15 mouse cellular contexts compared by ENCODE assay signal in the genomic region with DNA sequence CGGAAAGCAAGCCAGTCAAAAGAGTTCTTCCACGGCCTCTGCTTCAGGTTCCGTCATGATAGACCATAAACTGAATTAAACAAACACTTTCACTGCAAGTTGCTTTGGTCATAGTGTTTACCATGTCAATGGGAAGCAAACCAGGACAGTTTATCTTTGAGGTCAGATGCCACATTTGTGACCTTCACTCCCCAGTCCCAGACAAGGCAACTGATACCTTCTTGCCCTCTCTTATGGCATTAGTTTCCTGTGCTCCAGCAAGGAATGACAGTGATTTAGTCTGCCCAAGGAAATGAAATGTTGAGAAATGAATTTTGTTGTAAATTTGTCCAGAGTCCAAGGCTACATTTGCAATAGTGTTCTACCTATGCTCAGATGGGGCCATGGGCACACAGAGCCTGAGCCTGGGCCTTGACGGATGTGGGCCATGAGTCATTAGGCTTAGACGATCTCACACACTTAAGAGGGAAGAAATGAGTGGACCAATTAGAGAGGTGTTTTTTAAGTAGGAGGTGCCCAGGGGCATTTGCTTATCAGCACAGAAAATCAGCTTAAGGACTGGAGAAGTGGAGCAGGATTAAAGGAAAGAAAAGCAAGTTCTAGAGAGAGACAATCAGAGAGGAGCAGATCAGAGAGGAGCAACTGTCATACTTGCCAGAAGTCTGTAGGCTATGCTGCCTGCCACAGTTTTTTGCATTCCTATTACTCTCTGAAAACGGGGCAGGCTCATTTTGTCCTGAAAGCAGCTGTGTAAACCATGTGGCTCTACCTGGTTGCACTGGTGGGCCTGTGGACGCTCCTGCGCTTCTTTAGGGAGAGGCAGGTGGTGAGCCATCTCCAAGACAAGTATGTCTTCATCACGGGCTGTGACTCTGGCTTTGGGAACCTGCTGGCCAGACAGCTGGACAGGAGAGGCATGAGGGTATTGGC. TPM values are rescaled to one million over a fixed set of nuclear protein-coding genes. Genes with fewer than 3 reads are reported as not detected.
DNase-seq lines count a peak whose midpoint lies in the region; ATAC-seq and TF ChIP-seq lines count a peak whose summit lies in the region.
"Had no signal": no experiment of that assay in that cellular context is flagged by ENCODE, and none has a peak within 500 bp of the region (broad histone marks: within the 10 kb centered on the region; RNA-seq: fewer than 3 reads in every experiment).

A gene (plus strand): TSS at position 541 of the 930 bp plus-strand sequence.
A gene (plus strand): TSS at position 607 of the 930 bp plus-strand sequence.

- 57% methylated on average over 8 of the region's 9 CpGs for WGBS in intestine, postnatal 0 days
- WGBS in intestine, embryonic 15.5 days, result 60% methylated on average over 9 of the region's 9 CpGs
- 55% methylated on average over 9 of the region's 9 CpGs for WGBS in lung, postnatal 0 days
- WGBS in small intestine, adult 2 months, result 49% methylated on average over 9 of the region's 9 CpGs

- DNase-seq in lung, postnatal 0 days (ENCODE audit: low spot score), result peak; percentile 70
- no peak for DNase-seq in lung, postnatal 10 days
- DNase-seq in fat pad, adult 2 months (ENCODE audit: extremely low read depth, low read depth, low spot score), result peak; percentile 99
- DNase-seq in left cerebral cortex, adult 18-20 months (ENCODE audit: low spot score in 2 of 2), result no peak
- DNase-seq: cerebellum, postnatal 36 days; heart, postnatal 10 days; thymus, adult 18-20 months had no signal

- no peaks in the 10 kb centered on the region for H3K9me3 ChIP-seq in intestine, postnatal 0 days (ENCODE audit: control insufficient read depth)
- H3K9me3 ChIP-seq in intestine, embryonic 15.5 days, result no peaks in the 10 kb centered on the region
- H3K9me3 ChIP-seq in lung, postnatal 0 days (ENCODE audit: low read length), result no peaks in the 10 kb centered on the region
- H3K9me3 ChIP-seq: neural tube, embryonic 13.5 days had no signal

- H3K27ac ChIP-seq in intestine, postnatal 0 days (ENCODE audit: low read depth, low read length), result no peak within 1 kb of the TSS
- H3K27ac ChIP-seq in intestine, embryonic 15.5 days, result no peak within 1 kb of the TSS
- no peak within 1 kb of the TSS for H3K27ac ChIP-seq in lung, postnatal 0 days (ENCODE audit: low read length)
- peak within 1 kb of the TSS; percentile 5; the same call in 1 of the 2 replicates for H3K27ac ChIP-seq in small intestine, adult 2 months (ENCODE audit: insufficient read depth, low read depth, low read length)
- H3K27ac ChIP-seq: layer of hippocampus, adult 2 months; neural tube, embryonic 13.5 days had no signal

- H3K27me3 ChIP-seq in intestine, postnatal 0 days (replicated peaks; ENCODE audit: control insufficient read depth, insufficient read depth, low read length), result no peaks in the 10 kb centered on the region
- no peaks in the 10 kb centered on the region for H3K27me3 ChIP-seq in intestine, embryonic 15.5 days (replicated peaks)
- H3K27me3 ChIP-seq in lung, postnatal 0 days (replicated peaks; ENCODE audit: insufficient read depth, low read length), result no peaks in the 10 kb centered on the region
- H3K27me3 ChIP-seq in small intestine, adult 2 months (ENCODE audit: control insufficient read depth, insufficient read depth, low read length), result no peaks in the 10 kb centered on the region
- H3K27me3 ChIP-seq: neural tube, embryonic 13.5 days; Patski had no signal

- no peak for TF ChIP-seq POLR2A in small intestine, adult 2 months (IDR thresholded peaks at IDR 0.05; ENCODE audit: low read depth, low read length)

- TF ChIP-seq CTCF in intestine, postnatal 0 days (IDR thresholded peaks at IDR 0.05; ENCODE audit: low read depth), result no peak
- no peak for TF ChIP-seq CTCF in lung, postnatal 0 days (IDR thresholded peaks at IDR 0.05)
- no peak for TF ChIP-seq CTCF in small intestine, adult 2 months (IDR thresholded peaks at IDR 0.05; ENCODE audit: extremely low read depth, insufficient read length, insufficient replicate concordance, low read depth, low read length)

- H3K4me3 ChIP-seq in intestine, postnatal 0 days (ENCODE audit: low read depth, low read length), result no peak within 1 kb of the TSS
- H3K4me3 ChIP-seq in intestine, embryonic 15.5 days (replicated peaks), result no peak within 1 kb of the TSS
- H3K4me3 ChIP-seq in lung, postnatal 0 days (ENCODE audit: low read depth, low read length), result no peak within 1 kb of the TSS
- no peak within 1 kb of the TSS for H3K4me3 ChIP-seq in small intestine, adult 2 months (ENCODE audit: low read depth, low read length)
- H3K4me3 ChIP-seq: layer of hippocampus, adult 2 months; megakaryocyte, embryonic 14.5 days; neural tube, embryonic 13.5 days had no signal

- no peak within 1 kb of the TSS for H3K9ac ChIP-seq in intestine, postnatal 0 days (ENCODE audit: low read depth, low read length)
- H3K9ac ChIP-seq in intestine, embryonic 15.5 days, result no peak within 1 kb of the TSS
- no peak within 1 kb of the TSS for H3K9ac ChIP-seq in lung, postnatal 0 days (replicated peaks; ENCODE audit: low read depth)
- H3K9ac ChIP-seq: neural tube, embryonic 13.5 days had no signal

- H3K4me1 ChIP-seq in intestine, postnatal 0 days (replicated peaks; ENCODE audit: control insufficient read depth, insufficient read depth, low read length), result no peaks in the 10 kb centered on the region; the same call in 1 of the 2 replicates
- H3K4me1 ChIP-seq in intestine, embryonic 15.5 days (replicated peaks), result peaks cover 12% of the 10 kb centered on the region; the same call in 1 of the 2 replicates
- H3K4me1 ChIP-seq in lung, postnatal 0 days (ENCODE audit: insufficient read depth, low read depth, low read length), result 0 out of 2 replicates have a peak, but pooled peaks cover 4% of the 10 kb centered on the region
- H3K4me1 ChIP-seq in small intestine, adult 2 months (ENCODE audit: control insufficient read depth, insufficient read depth, insufficient read length, low read length), result peaks cover 31% of the 10 kb centered on the region
- H3K4me1 ChIP-seq: neural tube, embryonic 13.5 days had no signal

- H3K36me3 ChIP-seq in intestine, postnatal 0 days (ENCODE audit: control insufficient read depth, insufficient read depth), result no peaks in the 10 kb centered on the region
- H3K36me3 ChIP-seq in intestine, embryonic 15.5 days, result no peaks in the 10 kb centered on the region
- H3K36me3 ChIP-seq in lung, postnatal 0 days (ENCODE audit: insufficient read depth, low read length), result no peaks in the 10 kb centered on the region
- no peaks in the 10 kb centered on the region for H3K36me3 ChIP-seq in small intestine, adult 2 months (ENCODE audit: control insufficient read depth, insufficient read depth, low read length)
- H3K36me3 ChIP-seq: neural tube, embryonic 13.5 days had no signal

- no peak within 1 kb of the TSS for H3K4me2 ChIP-seq in intestine, postnatal 0 days (replicated peaks; ENCODE audit: low read depth)
- H3K4me2 ChIP-seq in intestine, embryonic 15.5 days (replicated peaks), result no peak within 1 kb of the TSS
- H3K4me2 ChIP-seq in lung, postnatal 0 days (replicated peaks; ENCODE audit: low read depth, low read length), result no peak within 1 kb of the TSS
- H3K4me2 ChIP-seq: neural tube, embryonic 13.5 days had no signal

- no peak for TF ChIP-seq EP300 in lung, postnatal 0 days (IDR thresholded peaks at IDR 0.05)

- peak; percentile 76 for ATAC-seq in intestine, postnatal 0 days
- ATAC-seq in intestine, embryonic 15.5 days, result no peak
- peak; percentile 65 for ATAC-seq in lung, postnatal 0 days
- ATAC-seq: Patski had no signal

RNA-seq across cellular contexts. Expression of the first gene that starts in this region (rescaled TPM):
- 0.10 and 0.12 TPM in 2 replicates for polyA plus RNA-seq in intestine, postnatal 0 days (2015; fragmentation: Nextera tagmentation; extraction: Ambion mirVana)
- polyA plus RNA-seq in intestine, embryonic 15.5 days (2015; fragmentation: Nextera tagmentation; extraction: Ambion mirVana), result 0.04 TPM in 1 of 2 replicates, not detected in the other
- 0.07 TPM in 1 of 2 replicates, not detected in the other for polyA plus RNA-seq in lung, postnatal 0 days (2015; fragmentation: Nextera tagmentation; extraction: Ambion mirVana)
- polyA plus RNA-seq in small intestine, adult 2 months (2012; rRNA removed), result not detected in 2 replicates
- total RNA-seq in left cerebral cortex, adult 18-20 months (2021), result under 1 TPM in 1 of 2 experiments, not detected in 1; 0.19 TPM
- polyA plus RNA-seq: embryonic facial prominence, embryonic 11.5 days; neural tube, embryonic 13.5 days had no signal

RNA-seq across cellular contexts. Expression of the second gene that starts in this region (rescaled TPM):
- 0.10 and 0.43 TPM in 2 replicates for polyA plus RNA-seq in intestine, postnatal 0 days (2015; fragmentation: Nextera tagmentation; extraction: Ambion mirVana)
- polyA plus RNA-seq in intestine, embryonic 15.5 days (2015; fragmentation: Nextera tagmentation; extraction: Ambion mirVana), result 0.19 TPM in 1 of 2 replicates, not detected in the other
- polyA plus RNA-seq in lung, postnatal 0 days (2015; fragmentation: Nextera tagmentation; extraction: Ambion mirVana), result 0.47 TPM in 1 of 2 replicates, not detected in the other
- not detected in 2 replicates for polyA plus RNA-seq in small intestine, adult 2 months (2012; rRNA removed)
- not detected for total RNA-seq in left cerebral cortex, adult 18-20 months (2021)
- polyA plus RNA-seq: embryonic facial prominence, embryonic 11.5 days; neural tube, embryonic 13.5 days had no signal

Comparison
In these comparisons a context has a peak if more than half of its experiments do, and no peak if none do; other contexts are left out.
1. Peak in ATAC-seq in intestine, postnatal 0 days; RNA of the genes that start here not detected or under 1 TPM.
2. Peak in DNase-seq and ATAC-seq in lung, postnatal 0 days; RNA of the genes that start here not detected or under 1 TPM.